ENCODE assay signal across 8 mouse cellular contexts in the genomic region with DNA sequence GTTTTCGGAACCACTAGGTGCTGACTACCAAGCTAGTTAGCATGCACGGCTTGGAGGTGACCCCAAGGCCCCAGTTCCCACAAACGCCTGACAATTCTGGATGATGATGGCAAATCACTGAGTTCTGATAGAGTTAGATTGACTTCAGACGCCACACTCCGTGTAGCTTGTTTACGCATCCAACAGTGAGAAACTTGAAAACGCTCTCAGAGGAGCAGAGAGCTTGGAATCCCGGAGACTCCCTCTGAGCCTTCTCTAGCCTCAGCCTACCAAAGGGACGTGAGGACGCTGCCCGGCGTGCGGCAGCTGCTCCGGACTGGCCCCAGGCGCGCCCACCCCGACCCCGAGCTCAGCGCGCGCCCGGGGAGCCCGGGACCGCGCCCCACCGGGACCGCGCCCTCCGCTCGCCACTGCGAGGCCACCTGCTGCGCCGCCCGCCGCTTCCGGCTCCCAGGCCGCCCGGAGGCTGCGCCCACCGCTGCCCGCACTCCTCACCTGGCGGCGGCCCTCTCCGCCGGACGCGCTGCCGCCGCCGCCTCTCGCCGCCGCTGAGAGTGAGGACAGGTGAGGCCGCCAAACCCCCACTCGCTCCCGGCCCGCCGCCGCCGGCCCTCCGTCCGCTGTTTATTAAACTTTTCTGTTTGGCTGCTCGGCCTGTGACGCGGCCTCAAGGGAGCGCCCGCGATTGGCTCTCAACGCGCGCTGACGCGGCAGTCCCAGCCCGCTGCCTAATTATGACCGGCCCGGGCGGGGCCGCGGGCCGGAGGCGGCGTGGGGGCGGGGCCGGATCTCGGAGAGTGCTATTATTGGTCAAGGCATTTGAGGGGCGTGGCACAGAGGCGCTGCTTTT. TPM values are rescaled to one million over a fixed set of nuclear protein-coding genes. Genes with fewer than 3 reads are reported as not detected.
A peak's percentile ranks its signal among the peaks of the same experiment; 100 is the strongest.
DNase-seq lines count a peak whose midpoint lies in the region; ATAC-seq and TF ChIP-seq lines count a peak whose summit lies in the region.

A gene (minus strand): TSS at position 709 of the 850 bp plus-strand sequence.

- peaks cover 32% of the 10 kb centered on the region for H3K4me1 ChIP-seq in G1E (ENCODE audit: insufficient read depth, low read depth, low read length)
- H3K4me1 ChIP-seq in forebrain, postnatal 0 days (ENCODE audit: insufficient read depth), result no peaks in the 10 kb centered on the region
- H3K4me1 ChIP-seq in lung, embryonic 15.5 days, result peaks cover 8% of the 10 kb centered on the region; the same call in 1 of the 2 replicates

- H3K9ac ChIP-seq in forebrain, postnatal 0 days, result peak within 1 kb of the TSS; percentile 56
- peak within 1 kb of the TSS; percentile 74 for H3K9ac ChIP-seq in lung, embryonic 15.5 days

- H3K9me3 ChIP-seq in G1E (replicated peaks), result no peaks in the 10 kb centered on the region
- H3K9me3 ChIP-seq in forebrain, postnatal 0 days (ENCODE audit: low read length), result no peaks in the 10 kb centered on the region
- no peaks in the 10 kb centered on the region for H3K9me3 ChIP-seq in lung, embryonic 15.5 days

- H3K4me3 ChIP-seq in G1E (ENCODE audit: low read depth, low read length), result peak within 1 kb of the TSS; percentile 83
- H3K4me3 ChIP-seq in forebrain, postnatal 0 days (ENCODE audit: low read depth, low read length), result peak within 1 kb of the TSS; percentile 89
- H3K4me3 ChIP-seq in lung, embryonic 15.5 days, result peak within 1 kb of the TSS; percentile 96

- peak; percentile 87 for DNase-seq in G1E (ENCODE audit: low spot score)
- peak; percentile 99 to 100 for DNase-seq in cerebellum, adult 18-20 months
- peak; percentile 97 for DNase-seq in forebrain, postnatal 0 days
- DNase-seq in heart, postnatal 4 days, result peak; percentile 99
- DNase-seq in layer of hippocampus, adult 8-10 months (ENCODE audit: low spot score in 2 of 2), result peak; percentile 98
- DNase-seq in ovary, adult 18-20 months (ENCODE audit: low spot score), result peak; percentile 96
- DNase-seq in thymus, postnatal 0 days (ENCODE audit: low spot score), result peak; percentile 86

- no peaks in the 10 kb centered on the region for H3K27me3 ChIP-seq in G1E (ENCODE audit: insufficient read depth, low read length)
- H3K27me3 ChIP-seq in forebrain, postnatal 0 days (ENCODE audit: insufficient read depth, low read length), result no peaks in the 10 kb centered on the region
- H3K27me3 ChIP-seq in lung, embryonic 15.5 days, result no peaks in the 10 kb centered on the region

- peak within 1 kb of the TSS; percentile 88 for H3K4me2 ChIP-seq in forebrain, postnatal 0 days (ENCODE audit: low read depth)
- H3K4me2 ChIP-seq in lung, embryonic 15.5 days, result peak within 1 kb of the TSS; percentile 85

- 2% methylated on average over 62 of the region's 87 CpGs for WGBS in forebrain, postnatal 0 days
- WGBS in lung, embryonic 15.5 days, result under 1% methylated on average over 75 of the region's 87 CpGs

- ATAC-seq in G1E (ENCODE audit: extremely low read depth, insufficient number of reproducible peaks, low FRiP score, poor library complexity, severe bottlenecking), result peak; percentile 89
- ATAC-seq in forebrain, postnatal 0 days, result peak; percentile 100
- peak; percentile 99 for ATAC-seq in lung, embryonic 15.5 days (ENCODE audit: borderline replicate concordance, extremely low read depth, low FRiP score, low TSS enrichment)

- H3K36me3 ChIP-seq in G1E (replicated peaks), result peaks cover 3% of the 10 kb centered on the region
- no peaks in the 10 kb centered on the region for H3K36me3 ChIP-seq in forebrain, postnatal 0 days (ENCODE audit: insufficient read depth)
- no peaks in the 10 kb centered on the region for H3K36me3 ChIP-seq in lung, embryonic 15.5 days

- no peak for TF ChIP-seq CTCF in G1E (IDR thresholded peaks at IDR 0.05; ENCODE audit: low read depth, low read length)
- TF ChIP-seq CTCF in forebrain, postnatal 0 days (IDR thresholded peaks at IDR 0.05; ENCODE audit: low read depth), result no peak

- peak within 1 kb of the TSS; percentile 47; the same call in 1 of the 2 replicates for H3K27ac ChIP-seq in forebrain, postnatal 0 days (ENCODE audit: low read depth, low read length)
- H3K27ac ChIP-seq in lung, embryonic 15.5 days, result peak within 1 kb of the TSS; percentile 95

RNA-seq across cellular contexts. Expression of the gene that starts here (rescaled TPM):
- total RNA-seq in G1E (2014; fragmentation: Nextera tagmentation) (134 and 164 TPM in 2 replicates), G1E (2017) (97.1 and 106 TPM in 2 replicates)
- 21.1 and 23.1 TPM in 2 replicates for polyA plus RNA-seq in G1E (2012)
- 108 and 109 TPM in 2 replicates for total RNA-seq in forebrain, postnatal 0 days (2014; rRNA removed)
- 137 and 152 TPM in 2 replicates for polyA plus RNA-seq in forebrain, postnatal 0 days (2015; fragmentation: Nextera tagmentation; extraction: Ambion mirVana)
- 10 to 100 TPM; 95.1 to 96.2 TPM for total RNA-seq in heart, postnatal 4 days (2021)
- 10 to 100 TPM; 64.0 to 93.3 (median 76.0) TPM for total RNA-seq in layer of hippocampus, adult 8-10 months (2022)
- polyA plus RNA-seq in lung, embryonic 15.5 days (2015; fragmentation: Nextera tagmentation; extraction: Ambion mirVana), result 156 and 185 TPM in 2 replicates
- 166 and 178 TPM in 2 replicates for polyA plus RNA-seq in thymus, postnatal 0 days (2015; fragmentation: Nextera tagmentation; extraction: Ambion mirVana)

Comparison
In these comparisons a context has a peak if more than half of its experiments do, and no peak if none do; other contexts are left out.
1. Peak in every context shown above with its lines: DNase-seq, ATAC-seq, H3K4me3 ChIP-seq and H3K27ac ChIP-seq.